Mouse (Mus musculus): ENCODE data around the gene Sub1.

The Sub1 gene

GRCm38 (mm10) chr15:12010602-12011044 lies 13.8 kb upstream of the Sub1 start:
- no peak for DNase-seq

GRCm38 (mm10) chr15:12009712-12010601 lies 13.2 kb upstream of the Sub1 start:
- no peak for DNase-seq

DNA sequence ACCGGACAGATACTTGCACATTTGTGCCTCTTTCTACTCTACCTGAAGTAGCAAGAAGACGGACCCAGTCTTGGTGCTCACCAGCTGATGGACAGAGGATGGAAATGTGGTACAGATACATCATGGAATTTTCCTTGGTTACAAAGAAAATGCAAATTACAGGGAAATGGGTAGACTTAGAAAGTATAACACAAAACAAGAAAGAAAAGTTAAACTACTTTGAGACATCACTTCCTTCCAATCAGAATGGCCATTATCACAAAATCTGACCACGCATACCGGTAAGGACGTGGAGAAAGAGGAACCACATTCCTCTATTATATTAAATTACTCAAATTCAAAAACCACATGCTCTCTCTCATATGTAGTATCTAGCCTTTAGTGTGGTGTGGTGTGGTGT lies 12.1 kb upstream of the Sub1 start:
- no peak for DNase-seq

DNA sequence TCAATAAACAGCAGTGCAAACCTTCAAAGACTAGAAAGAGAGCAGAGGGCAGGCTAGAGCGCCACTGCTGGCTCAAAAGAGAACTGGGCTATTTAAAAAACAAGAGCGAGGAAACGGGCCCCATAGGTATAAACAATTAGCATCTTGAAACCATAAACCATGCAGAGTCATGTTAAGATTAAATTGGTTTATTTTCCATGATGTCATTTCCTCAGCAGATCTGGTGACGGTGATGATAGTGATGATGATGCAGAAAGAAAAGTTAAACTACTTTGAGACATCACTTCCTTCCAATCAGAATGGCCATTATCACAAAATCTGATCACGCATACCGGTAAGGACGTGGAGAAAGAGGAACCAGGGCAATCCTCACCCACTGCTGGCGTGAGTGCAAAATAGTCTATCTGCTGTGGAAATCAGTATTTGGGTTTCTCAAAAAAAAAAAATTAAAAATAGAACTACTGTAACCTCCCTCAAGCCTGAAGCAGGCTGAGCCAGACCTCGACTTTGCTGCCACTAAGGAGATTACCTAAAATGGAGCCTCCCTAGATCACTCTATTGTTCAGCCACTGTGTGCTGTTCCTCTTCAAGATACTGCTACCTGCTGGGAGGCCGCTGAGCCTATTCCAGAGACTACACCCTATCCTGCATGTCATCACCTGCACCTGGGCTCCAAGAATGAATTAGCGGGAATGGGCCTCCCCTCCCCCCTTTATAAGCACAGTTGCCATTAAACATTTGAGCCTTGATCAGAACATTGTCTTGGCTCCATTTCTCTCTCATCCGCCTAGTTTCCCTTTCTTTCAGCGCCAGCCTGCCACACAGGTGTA lies 11.4 kb upstream of the Sub1 start:
- DNase-seq: no peak

- no peak for DNase-seq
These were observed 10.6 kb upstream of the Sub1 start for GRCm38 (mm10) chr15:12007421-12007820.

GRCm38 (mm10) chr15:12006169-12006568 lies 9.4 kb upstream of the Sub1 start:
- no peak for DNase-seq

DNA sequence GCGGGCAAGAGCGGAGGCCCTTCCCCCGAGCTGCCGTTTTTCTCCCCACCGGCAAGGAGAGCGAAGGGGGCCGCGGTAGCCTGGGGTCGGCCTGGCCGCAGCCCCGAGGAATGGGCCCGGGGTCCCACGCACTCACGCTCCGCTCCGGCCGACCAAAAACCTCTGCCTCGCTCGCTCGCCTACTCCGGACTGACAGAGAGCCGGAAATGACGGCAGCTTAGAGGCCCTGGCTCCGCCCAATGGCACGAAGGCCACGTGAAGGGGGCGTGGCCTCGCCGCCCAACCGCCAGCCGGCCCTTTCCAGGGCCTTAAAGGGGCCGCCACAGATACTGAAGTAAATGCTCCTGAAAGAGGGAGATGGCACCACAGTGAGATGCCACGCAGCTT lies 975 bp downstream of the Sub1 start:
- DNase-seq: peak; percentile 97

DNA sequence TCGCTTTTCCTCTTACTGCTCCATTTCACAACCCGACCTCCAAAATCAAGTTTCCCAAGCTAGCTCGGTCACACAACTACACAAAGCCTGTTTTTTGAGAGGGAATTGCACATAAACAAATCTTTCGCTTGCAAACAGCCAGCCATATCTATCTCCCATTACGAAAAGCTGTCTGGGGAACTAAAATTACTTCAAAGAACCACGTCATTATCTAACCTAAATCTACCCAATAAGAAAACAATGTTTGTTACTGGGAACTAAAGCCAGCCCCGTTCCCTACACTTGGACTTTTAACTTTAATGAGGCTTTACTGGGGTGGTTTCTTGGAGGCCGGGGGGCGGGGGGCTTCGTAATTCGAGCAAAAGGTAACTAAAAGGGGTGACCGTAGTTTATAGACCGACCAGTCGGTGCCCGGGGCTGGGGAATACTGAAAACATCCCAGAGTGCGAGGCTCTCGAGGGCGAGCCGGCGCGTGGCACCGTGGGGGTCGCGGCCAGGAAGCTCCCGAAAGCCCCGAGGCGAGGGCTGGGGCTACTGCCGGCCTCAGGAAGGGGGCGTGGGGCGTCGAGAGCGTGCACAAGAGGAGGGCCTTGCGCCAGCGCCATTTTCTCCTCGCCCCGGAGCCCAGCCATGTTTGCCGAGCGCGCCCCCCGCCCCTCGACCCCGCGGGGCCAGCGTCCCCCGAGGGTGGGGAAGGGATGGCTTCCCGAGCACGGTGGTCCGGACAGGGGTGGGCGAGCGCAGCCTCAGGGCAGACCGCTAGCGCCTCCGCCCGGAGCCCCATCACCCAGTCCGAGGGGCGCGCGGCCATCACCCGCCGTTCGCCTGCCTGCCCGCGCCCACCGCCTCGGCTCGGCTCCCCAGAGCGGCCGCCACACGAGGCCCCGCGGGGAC lies 1.6 kb downstream of the Sub1 start:
- DNase-seq: peak; percentile 85

GRCm38 (mm10) chr15:11994006-11994405 lies 2.8 kb downstream of the Sub1 start:
- DNase-seq: no peak

GRCm38 (mm10) chr15:11991552-11992113 lies 5.2 kb downstream of the Sub1 start:
- no peak for DNase-seq

- DNase-seq: no peak
These were observed 8.2 kb downstream of the Sub1 start for GRCm38 (mm10) chr15:11988580-11988979.

DNA sequence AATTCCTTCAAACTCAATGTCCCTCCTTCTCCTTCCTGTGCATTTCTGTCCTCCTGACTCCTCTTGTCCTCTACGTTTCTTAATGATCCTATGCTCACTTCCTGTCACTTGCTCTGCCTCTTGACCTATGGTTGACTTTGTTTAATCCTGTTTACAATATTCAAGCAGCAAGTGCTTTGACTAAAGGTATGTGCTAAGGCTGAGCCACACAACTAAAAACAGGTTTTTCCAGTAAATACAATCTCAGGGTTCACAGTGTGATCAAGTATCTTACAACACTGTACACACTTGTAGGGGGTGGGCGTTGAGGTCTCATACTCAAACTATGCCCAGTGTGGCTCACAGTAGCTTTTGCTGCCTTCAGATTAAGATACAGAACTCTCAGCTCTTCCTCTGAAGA lies 8.9 kb downstream of the Sub1 start:
- no peak for DNase-seq

DNA sequence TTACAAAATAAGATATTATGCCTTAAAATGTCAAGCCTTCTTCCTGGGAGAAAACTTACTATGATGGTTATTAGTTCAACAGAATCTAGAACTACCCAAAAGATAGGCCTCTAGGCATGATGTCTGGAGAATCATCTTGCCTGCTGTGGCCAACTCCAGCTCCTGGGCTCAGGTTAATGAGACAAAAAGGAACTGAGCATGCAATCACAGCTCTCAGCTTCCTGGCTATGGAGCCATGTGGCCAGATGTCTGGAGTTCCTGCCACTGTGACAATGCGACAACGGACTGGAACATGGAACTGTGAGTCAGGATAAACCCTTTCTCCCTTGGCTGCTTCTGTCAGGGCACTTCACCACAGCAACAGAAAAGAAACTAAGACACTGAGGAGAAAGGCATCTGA lies 14.8 kb downstream of the Sub1 start:
- no peak for DNase-seq

GRCm38 (mm10) chr15:11981501-11981900 lies 15.3 kb downstream of the Sub1 start:
- no peak for DNase-seq

DNA sequence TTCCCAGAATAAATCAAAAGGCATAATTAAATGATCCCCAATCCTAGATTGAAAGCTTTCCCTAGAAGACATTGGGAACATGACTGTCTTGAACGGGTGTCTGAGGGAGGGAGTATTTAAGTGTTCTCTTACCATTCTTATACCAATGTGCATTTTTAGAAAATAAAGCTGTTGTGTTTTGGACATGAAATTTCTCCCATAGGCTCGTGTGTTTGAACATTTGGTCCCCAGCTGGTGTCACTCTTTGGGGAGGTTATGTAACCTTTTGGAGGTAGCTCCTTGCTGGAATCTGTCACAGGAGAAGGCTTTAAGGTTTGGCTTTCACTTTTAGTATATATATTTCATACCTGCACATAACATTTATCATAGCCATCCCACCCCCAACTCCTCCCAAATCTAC lies 18.6 kb downstream of the Sub1 start:
- DNase-seq: no peak

- no peak for DNase-seq
These were observed 19.7 kb downstream of the Sub1 start for GRCm38 (mm10) chr15:11977071-11977470.

GRCm38 (mm10) chr15:11975836-11976235 lies 20.9 kb downstream of the Sub1 start:
- DNase-seq: peak; percentile 17

DNA sequence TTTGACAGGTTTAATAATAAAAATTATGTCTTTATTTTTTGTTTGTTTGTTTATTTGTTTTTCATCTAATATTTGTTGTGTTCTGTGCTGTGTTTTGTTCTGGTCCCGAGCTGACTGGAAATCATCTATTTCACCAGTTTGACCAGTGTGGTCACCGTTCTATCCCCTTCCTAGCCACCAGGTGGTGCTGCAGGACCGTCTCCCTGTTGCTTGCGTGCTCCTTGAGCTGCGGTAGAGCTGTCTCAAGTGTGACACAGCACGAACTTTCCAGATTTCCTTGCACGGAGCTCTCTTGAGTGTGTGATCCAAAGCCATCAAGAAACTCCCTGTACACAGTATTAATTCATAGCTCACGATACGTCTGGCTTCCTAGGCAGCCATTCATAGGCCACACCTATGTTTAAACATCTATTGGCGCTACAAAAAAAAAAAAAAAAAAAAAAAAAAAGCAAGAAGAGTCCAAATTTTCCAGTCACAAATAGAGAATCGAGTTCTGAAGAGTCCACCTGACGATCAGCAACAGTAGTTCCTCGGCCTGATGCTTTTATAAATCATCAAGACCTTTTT lies 24.8 kb downstream of the Sub1 start:
- peak; percentile 89 for DNase-seq

DNA sequence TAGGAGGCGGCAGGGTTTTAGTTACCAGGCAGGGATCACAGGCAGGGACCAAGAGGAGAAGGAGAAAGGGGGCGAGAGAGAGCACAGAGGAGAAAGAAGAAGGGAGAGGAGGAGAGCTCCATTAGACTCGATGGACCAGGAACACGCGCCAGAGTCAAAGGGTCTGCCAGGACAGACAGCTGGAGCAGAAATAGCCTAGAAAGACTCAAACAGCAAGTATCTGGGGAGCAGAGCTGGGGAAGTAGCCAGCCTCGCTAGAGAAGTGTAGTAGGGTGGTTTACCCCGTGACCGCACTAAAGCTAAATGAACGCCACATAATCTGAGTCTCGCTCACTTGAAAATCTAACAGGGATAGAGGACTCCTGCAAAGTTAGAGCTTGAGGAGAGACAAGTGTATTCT lies 26.2 kb downstream of the Sub1 start:
- no peak for DNase-seq

DNA sequence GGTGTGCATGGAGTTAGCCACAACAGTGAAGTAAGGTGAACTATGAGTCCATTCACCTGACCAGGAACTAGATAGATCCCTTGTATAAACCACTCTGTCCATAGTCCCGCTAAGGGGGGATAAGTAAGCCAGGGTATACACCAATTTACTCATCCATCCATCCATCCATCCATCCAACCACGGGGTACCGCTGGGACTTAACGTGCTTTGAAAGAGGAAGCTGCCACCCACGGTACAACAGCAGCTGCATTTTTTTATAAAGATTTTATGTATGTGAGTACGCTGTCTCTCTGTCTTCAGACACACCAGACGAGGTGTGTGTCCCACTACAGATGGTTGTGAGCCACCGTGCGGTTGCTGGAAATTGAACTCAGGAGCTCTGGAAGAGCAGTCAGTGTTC lies 27.9 kb downstream of the Sub1 start:
- DNase-seq: no peak

DNA sequence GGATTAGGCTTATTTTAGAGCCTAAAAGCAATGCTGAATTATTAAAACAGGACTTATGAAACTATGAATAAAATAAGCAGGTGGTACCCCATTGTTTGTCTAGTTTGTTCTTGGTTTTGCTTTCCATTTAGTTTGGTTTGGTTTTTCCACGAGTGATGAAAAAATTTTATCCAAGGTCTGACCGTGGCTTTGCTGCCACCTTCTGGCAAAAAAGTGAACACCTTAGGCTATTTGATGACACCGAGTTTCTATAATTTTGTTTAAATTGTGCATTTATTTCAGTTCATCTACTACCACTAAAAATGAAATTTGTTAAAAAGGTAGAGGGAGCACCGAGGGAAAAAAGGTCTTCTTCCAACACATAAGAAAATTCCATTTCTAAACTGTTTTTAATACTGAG lies 30.4 kb downstream of the Sub1 start:
- peak; percentile 70 for DNase-seq

GRCm38 (mm10) chr15:11965201-11965845 lies 31.5 kb downstream of the Sub1 start:
- DNase-seq: no peak

All from kidney, postnatal 10 days (tissue).